Mouse (Mus musculus) midbrain, postnatal 0 days (tissue): Measurements from ENCODE around the gene Cfap300. TPM values are rescaled to one million over a fixed set of nuclear protein-coding genes. Genes with fewer than 3 reads are reported as not detected.

ENCODE experiments used
- ATAC-seq: fragments of 200-750 bp; cut with Nextera tagmentation; 2 replicates; pipeline ENCODE4 v1.8.0; 2017; ENCODE audit warnings: moderate number of reproducible peaks, mild to moderate bottlenecking, moderate TSS enrichment, moderate library complexity; ENCODE audit not compliant: low FRiP score
- DNase-seq: peaks from one replicate; pipeline ENCODE4 v3.0.0-alpha.2; 2015; ENCODE audit warnings: low spot score
- H3K27ac ChIP-seq: fragments of 300-500 bp; sonication (generic); 2 replicates; pipeline ENCODE4 v1.5.1; 2014; ENCODE audit warnings: low read depth, mild to moderate bottlenecking, low read length, mixed read lengths
- H3K27me3 ChIP-seq: fragments of 300-500 bp; sonication (generic); 2 replicates; pipeline ENCODE4 v1.6.1; 2014; ENCODE audit warnings: low read length, control low read depth, mixed read lengths; ENCODE audit not compliant: insufficient read depth
- H3K36me3 ChIP-seq: fragments of 300-500 bp; sonication (generic); 2 replicates; pipeline ENCODE4 v1.6.1; 2014; ENCODE audit warnings: low read length, control low read depth, mixed read lengths; ENCODE audit not compliant: insufficient read depth
- H3K4me1 ChIP-seq: fragments of 300-500 bp; sonication (generic); 2 replicates; pipeline ENCODE4 v1.6.1; 2014; ENCODE audit warnings: mild to moderate bottlenecking, control low read depth, antibody characterized with exemption, low read length, mixed read lengths; ENCODE audit not compliant: insufficient read depth
- H3K4me2 ChIP-seq: fragments of 300-500 bp; sonication (generic); 2 replicates; pipeline ENCODE4 v1.6.1; 2014; ENCODE audit warnings: low read depth, mild to moderate bottlenecking, low read length, mixed read lengths; ENCODE audit not compliant: poor library complexity, severe bottlenecking
- H3K4me3 ChIP-seq: fragments of 300-500 bp; sonication (generic); 2 replicates; pipeline ENCODE4 v1.5.1; 2014; ENCODE audit warnings: low read depth, mild to moderate bottlenecking, low read length, moderate library complexity
- H3K9ac ChIP-seq: fragments of 300-500 bp; sonication (generic); replicated peaks from 2 replicates; pipeline ENCODE4 v1.6.1; 2014; ENCODE audit warnings: mild to moderate bottlenecking, low read length, moderate library complexity, mixed read lengths; ENCODE audit not compliant: poor library complexity, severe bottlenecking
- H3K9me3 ChIP-seq: fragments of 300-500 bp; sonication (generic); 2 replicates; pipeline ENCODE4 v1.6.1; 2016; ENCODE audit warnings: low read length, control low read depth
- CTCF ChIP-seq: IDR thresholded peaks from 2 replicates; pipeline ENCODE4 v1.5.1; 2016; ENCODE audit warnings: antibody characterized with exemption, mild to moderate bottlenecking
- WGBS: fragments of 180-500 bp; shearing (Covaris S2); extraction: QIAGEN DNeasy Blood & Tissue Kit; methylation state at CpG from one replicate; pipeline ENCODE4 v1.1.7; 2014; 5-methylcytosine and 5-hydroxymethylcytosine counted together
- polyA plus RNA-seq: library from polyadenylated mRNA; unstranded; fragments of >200 nt; fragmentation: Nextera tagmentation; extraction: Ambion mirVana; gene quantifications from 2 replicates; pipeline ENCODE4 v1.2.1, GENCODE M21; 2015
- total RNA-seq: library from RNA; depleted of rRNA; stranded (reverse); fragments of >200 nt; gene quantifications from 2 replicates; pipeline ENCODE4 v1.2.3, GENCODE M21; 2014; rRNA removed

The Cfap300 gene
- total and polyA plus RNA-seq, 2 experiments from 2014 or later = 11.9 to 12.1 TPM

DNA sequence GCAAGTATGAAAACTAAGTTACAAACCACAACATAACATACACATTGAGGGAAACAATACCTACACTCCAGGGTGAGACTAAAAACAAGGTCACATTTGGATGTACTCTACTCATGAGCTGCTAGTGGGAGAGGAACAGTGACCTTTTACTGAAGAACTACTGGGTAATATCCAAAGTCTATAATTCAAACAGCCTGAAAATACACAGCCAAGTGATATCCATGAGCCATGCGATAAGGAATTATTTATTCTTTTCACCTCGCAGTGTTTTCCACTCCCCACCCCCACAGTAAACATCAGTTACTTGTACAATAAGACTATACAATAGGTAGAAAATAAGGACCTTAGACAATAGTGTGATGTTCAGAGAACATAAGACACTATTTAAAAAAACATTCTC, 62.5 kb downstream of the Cfap300 start:
- H3K9me3 ChIP-seq = no peaks in the 10 kb centered on the region
- H3K9ac ChIP-seq = no peak overlapping the region
- TF ChIP-seq CTCF = no peak
- H3K36me3 ChIP-seq = no peaks in the 10 kb centered on the region
- WGBS = 89% methylated on average over 2 of the region's 2 CpGs
- H3K27ac ChIP-seq = no peak overlapping the region
- ATAC-seq (no peak), DNase-seq (no peak)
- no peaks in the 10 kb centered on the region for H3K27me3 ChIP-seq
- H3K4me2 ChIP-seq = no peak overlapping the region
- no peak overlapping the region for H3K4me3 ChIP-seq
- no peaks in the 10 kb centered on the region for H3K4me1 ChIP-seq

DNA sequence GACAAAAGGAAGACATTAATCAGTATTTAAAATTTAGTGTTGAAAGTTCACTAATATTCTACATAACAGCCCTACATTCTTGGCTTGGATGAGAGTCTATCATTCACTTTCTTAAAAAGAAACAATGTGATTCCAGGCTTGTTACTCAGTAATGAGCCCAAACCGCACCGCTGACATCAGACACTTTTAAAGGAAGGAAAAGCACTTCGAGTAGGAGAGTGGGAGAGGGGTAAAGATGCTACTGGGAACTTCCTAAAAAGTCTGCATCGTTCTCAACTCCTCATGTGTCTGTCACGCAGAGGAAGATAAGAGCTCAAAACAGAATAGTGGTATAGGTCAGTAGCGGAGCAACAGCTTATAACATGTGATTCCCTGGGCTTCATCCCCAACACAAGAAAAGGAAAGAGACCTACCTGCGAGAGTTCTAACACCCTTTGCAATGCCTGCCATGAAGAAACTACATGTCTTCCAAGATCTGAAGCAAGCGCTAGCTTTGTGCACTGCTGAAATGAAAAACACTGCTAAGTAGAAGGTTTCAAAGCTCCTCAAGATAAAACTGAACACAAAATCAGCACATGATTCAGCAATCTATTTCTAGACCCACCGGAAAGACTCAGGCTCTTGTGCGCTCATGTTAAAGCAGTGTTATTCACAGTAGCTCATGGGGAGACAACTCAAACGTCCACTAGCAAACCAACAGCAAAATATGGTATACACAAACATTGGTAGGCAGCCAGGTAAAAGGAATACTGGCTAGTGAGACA, 63.3 kb downstream of the Cfap300 start:
- DNase-seq (no peak), ATAC-seq (no peak)
- Histone ChIP-seq H3K9ac (no peak overlapping the region), H3K4me1 (no peaks in the 10 kb centered on the region), H3K9me3 (no peaks in the 10 kb centered on the region), H3K4me2 (no peak overlapping the region), H3K36me3 (no peaks in the 10 kb centered on the region), H3K27ac (no peak overlapping the region), H3K27me3 (no peaks in the 10 kb centered on the region), H3K4me3 (no peak overlapping the region)
- no peak for TF ChIP-seq CTCF
- WGBS = 90% methylated on average over 11 of the region's 11 CpGs

DNA sequence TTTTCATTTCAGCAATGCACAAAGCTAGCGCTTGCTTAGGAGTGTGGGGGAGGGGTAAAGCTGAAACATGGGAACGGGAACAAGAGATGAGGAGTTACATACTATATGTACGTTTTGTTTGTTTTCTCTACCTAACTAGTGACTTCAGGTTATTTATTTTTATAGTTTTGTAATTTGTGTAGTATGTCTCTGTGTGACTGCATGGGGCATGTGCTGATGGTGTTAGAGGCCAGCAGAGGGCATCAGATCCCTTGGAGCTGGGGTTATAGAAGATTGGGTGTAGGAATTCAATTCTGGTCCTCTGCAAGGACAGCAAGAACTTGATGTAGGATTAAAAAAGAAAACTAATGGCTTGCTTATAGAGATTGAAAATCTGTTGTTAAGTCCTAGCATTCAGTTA, 64.1 kb downstream of the Cfap300 start:
- Histone ChIP-seq H3K4me3 (no peak overlapping the region), H3K36me3 (no peaks in the 10 kb centered on the region), H3K4me2 (no peak overlapping the region), H3K4me1 (no peaks in the 10 kb centered on the region), H3K27me3 (no peaks in the 10 kb centered on the region), H3K9me3 (no peaks in the 10 kb centered on the region), H3K27ac (no peak overlapping the region), H3K9ac (no peak overlapping the region)
- peak; percentile 23; the same call in 1 of the 2 replicates for TF ChIP-seq CTCF
- no peak for ATAC-seq
- DNase-seq = no peak
- whole genome bisulfite sequencing = 86% methylated on average over 3 of the region's 3 CpGs

DNA sequence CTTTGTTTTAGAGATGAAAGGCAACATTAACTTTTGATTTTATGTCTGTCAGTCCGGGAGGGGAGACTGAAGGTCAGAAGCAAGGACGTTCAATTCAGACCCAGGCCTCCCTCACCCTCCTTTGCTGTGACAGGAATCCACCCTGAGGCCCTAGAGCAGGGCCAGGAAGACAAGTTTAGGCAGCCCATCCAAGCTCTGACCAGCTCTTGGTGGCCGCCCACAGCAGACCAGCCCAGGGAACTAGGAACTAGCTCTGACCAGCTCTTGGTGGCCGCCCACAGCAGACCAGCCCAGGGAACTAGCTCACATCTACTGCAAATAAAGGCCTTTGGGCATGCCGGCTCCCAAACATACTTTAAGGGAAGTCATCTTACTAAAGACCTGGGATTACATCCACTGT, 65.0 kb downstream of the Cfap300 start:
- TF ChIP-seq CTCF = no peak
- H3K27me3 ChIP-seq = no peaks in the 10 kb centered on the region
- no peak overlapping the region for H3K27ac ChIP-seq
- DNase-seq (no peak), ATAC-seq (no peak)
- H3K9ac ChIP-seq = no peak overlapping the region
- H3K4me2 ChIP-seq = no peak overlapping the region
- 86% methylated on average over 5 of the region's 5 CpGs for WGBS
- H3K36me3 ChIP-seq = no peaks in the 10 kb centered on the region
- H3K4me1 ChIP-seq = no peaks in the 10 kb centered on the region
- no peak overlapping the region for H3K4me3 ChIP-seq
- no peaks in the 10 kb centered on the region for H3K9me3 ChIP-seq

DNA sequence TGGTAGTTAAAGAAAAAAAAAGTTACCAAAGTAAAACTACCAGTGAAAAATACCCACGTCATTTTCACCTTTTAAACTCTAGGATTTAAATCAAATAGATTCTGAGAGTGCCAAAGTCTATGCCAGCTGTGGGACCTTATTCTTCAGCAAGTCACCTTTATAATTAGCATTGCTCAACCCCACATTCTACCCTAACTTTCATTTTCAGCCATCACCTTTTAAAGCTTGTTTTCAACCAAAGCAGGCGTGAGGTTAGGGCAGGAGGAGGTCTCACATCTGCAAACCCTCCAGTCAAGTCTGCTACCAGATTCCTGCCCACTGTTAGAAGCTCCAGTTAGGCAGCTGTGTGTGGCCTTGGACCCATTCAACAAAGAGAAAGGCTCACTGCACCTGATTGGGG, 70.6 kb downstream of the Cfap300 start:
- H3K9me3 ChIP-seq = no peaks in the 10 kb centered on the region
- H3K27ac ChIP-seq = no peak overlapping the region
- DNase-seq (no peak), ATAC-seq (no peak)
- TF ChIP-seq CTCF = no peak
- H3K4me1 ChIP-seq = no peaks in the 10 kb centered on the region
- no peak overlapping the region for H3K4me3 ChIP-seq
- 91% methylated on average over 2 of the region's 2 CpGs for WGBS
- no peaks in the 10 kb centered on the region for H3K27me3 ChIP-seq
- H3K36me3 ChIP-seq = no peaks in the 10 kb centered on the region
- H3K4me2 ChIP-seq = no peak overlapping the region
- H3K9ac ChIP-seq = no peak overlapping the region

Other genes with a start within 250 kb of the Cfap300 start
- 37.7 and 40.9 TPM in 2 replicates for gene Birc2, start 205.8 kb downstream of the Cfap300 start, total RNA-seq
- gene Birc2, start 205.8 kb downstream of the Cfap300 start, polyA plus RNA-seq = 27.6 and 28.0 TPM in 2 replicates
- gene Birc3, start 169.6 kb downstream of the Cfap300 start, total RNA-seq = 2.3 and 2.6 TPM in 2 replicates
- 0.99 and 1.5 TPM in 2 replicates for gene Birc3, start 169.6 kb downstream of the Cfap300 start, polyA plus RNA-seq
- 12.5 and 15.8 TPM in 2 replicates for gene Yap1, start 38.2 kb downstream of the Cfap300 start, total RNA-seq
- gene Yap1, start 38.2 kb downstream of the Cfap300 start, polyA plus RNA-seq = 3.1 and 4.1 TPM in 2 replicates
- gene Cep126, start 91.5 kb upstream of the Cfap300 start, total RNA-seq = 5.4 and 10.0 TPM in 2 replicates
- gene Cep126, start 91.5 kb upstream of the Cfap300 start, polyA plus RNA-seq = 2.2 and 2.6 TPM in 2 replicates